Mouse (Mus musculus): ENCODE measurements around the gene Mdga2. TPM values are rescaled to one million over a fixed set of nuclear protein-coding genes. Genes with fewer than 3 reads are reported as not detected.

Gene Mdga2
- polyA plus RNA-seq, 1 experiment from 2014 or later: 0.24 TPM

- Histone ChIP-seq H3K4me3 (ENCODE audit: low read length) (no peak overlapping the region), H3K4me1 (replicated peaks; ENCODE audit: control insufficient read depth, insufficient read depth, low read length) (no peaks in the 10 kb centered on the region), H3K27me3 (ENCODE audit: control insufficient read depth, insufficient read depth, low read depth, low read length) (no peaks in the 10 kb centered on the region), H3K4me2 (ENCODE audit: low read depth, low read length) (no peak overlapping the region), H3K9me3 (ENCODE audit: control insufficient read depth, low read length) (no peaks in the 10 kb centered on the region), H3K27ac (ENCODE audit: low read length) (no peak overlapping the region), H3K9ac (ENCODE audit: low read length) (no peak overlapping the region), H3K36me3 (ENCODE audit: control insufficient read depth, insufficient read depth, low read length) (no peaks in the 10 kb centered on the region)
- 69% methylated on average over 1 of the region's 1 CpGs for WGBS
- ATAC-seq (ENCODE audit: low read depth): no peak
Measured at GRCm38 (mm10) chr12:67178155-67178554, 44.2 kb downstream of the Mdga2 start.

GRCm38 (mm10) chr12:67156569-67157237 lies 65.6 kb downstream of the Mdga2 start:
- Histone ChIP-seq H3K4me1 (replicated peaks; ENCODE audit: control insufficient read depth, insufficient read depth, low read length) (no peaks in the 10 kb centered on the region), H3K4me3 (ENCODE audit: low read length) (no peak overlapping the region), H3K9ac (ENCODE audit: low read length) (no peak overlapping the region), H3K9me3 (ENCODE audit: control insufficient read depth, low read length) (no peaks in the 10 kb centered on the region), H3K36me3 (ENCODE audit: control insufficient read depth, insufficient read depth, low read length) (no peaks in the 10 kb centered on the region), H3K27ac (ENCODE audit: low read length) (no peak overlapping the region), H3K4me2 (ENCODE audit: low read depth, low read length) (no peak overlapping the region), H3K27me3 (ENCODE audit: control insufficient read depth, insufficient read depth, low read depth, low read length) (no peaks in the 10 kb centered on the region)
- ATAC-seq (ENCODE audit: low read depth): no peak
- WGBS: 67% methylated on average over 8 of the region's 8 CpGs

- Histone ChIP-seq H3K27me3 (ENCODE audit: control insufficient read depth, insufficient read depth, low read depth, low read length) (no peaks in the 10 kb centered on the region), H3K4me1 (replicated peaks; ENCODE audit: control insufficient read depth, insufficient read depth, low read length) (no peaks in the 10 kb centered on the region), H3K4me2 (ENCODE audit: low read depth, low read length) (no peak overlapping the region), H3K9ac (ENCODE audit: low read length) (no peak overlapping the region), H3K27ac (ENCODE audit: low read length) (no peak overlapping the region), H3K36me3 (ENCODE audit: control insufficient read depth, insufficient read depth, low read length) (no peaks in the 10 kb centered on the region), H3K9me3 (ENCODE audit: control insufficient read depth, low read length) (no peaks in the 10 kb centered on the region), H3K4me3 (ENCODE audit: low read length) (no peak overlapping the region)
- WGBS: 50% methylated on average over 3 of the region's 3 CpGs
- no peak for ATAC-seq (ENCODE audit: low read depth)
Measured at GRCm38 (mm10) chr12:67153077-67153476, 69.3 kb downstream of the Mdga2 start.

- no peaks in the 10 kb centered on the region for H3K4me1 ChIP-seq (replicated peaks; ENCODE audit: control insufficient read depth, insufficient read depth, low read length)
- H3K4me2 ChIP-seq (ENCODE audit: low read depth, low read length): no peak overlapping the region
- ATAC-seq (ENCODE audit: low read depth): no peak
- no peak overlapping the region for H3K9ac ChIP-seq (ENCODE audit: low read length)
- no peaks in the 10 kb centered on the region for H3K36me3 ChIP-seq (ENCODE audit: control insufficient read depth, insufficient read depth, low read length)
- no peaks in the 10 kb centered on the region for H3K9me3 ChIP-seq (ENCODE audit: control insufficient read depth, low read length)
- 85% methylated on average over 3 of the region's 3 CpGs for WGBS
- H3K4me3 ChIP-seq (ENCODE audit: low read length): no peak overlapping the region
- no peaks in the 10 kb centered on the region for H3K27me3 ChIP-seq (ENCODE audit: control insufficient read depth, insufficient read depth, low read depth, low read length)
- no peak overlapping the region for H3K27ac ChIP-seq (ENCODE audit: low read length)
Measured at GRCm38 (mm10) chr12:67141605-67142004, 80.7 kb downstream of the Mdga2 start.

GRCm38 (mm10) chr12:67140131-67140530 lies 82.2 kb downstream of the Mdga2 start:
- Histone ChIP-seq H3K36me3 (ENCODE audit: control insufficient read depth, insufficient read depth, low read length) (no peaks in the 10 kb centered on the region), H3K27me3 (ENCODE audit: control insufficient read depth, insufficient read depth, low read depth, low read length) (no peaks in the 10 kb centered on the region), H3K4me1 (replicated peaks; ENCODE audit: control insufficient read depth, insufficient read depth, low read length) (no peaks in the 10 kb centered on the region), H3K27ac (ENCODE audit: low read length) (no peak overlapping the region), H3K4me3 (ENCODE audit: low read length) (no peak overlapping the region), H3K4me2 (ENCODE audit: low read depth, low read length) (no peak overlapping the region), H3K9ac (ENCODE audit: low read length) (no peak overlapping the region), H3K9me3 (ENCODE audit: control insufficient read depth, low read length) (no peaks in the 10 kb centered on the region)
- WGBS: 82% methylated on average over 3 of the region's 3 CpGs
- ATAC-seq (ENCODE audit: low read depth): no peak

GRCm38 (mm10) chr12:67127457-67127856 lies 94.9 kb downstream of the Mdga2 start:
- Histone ChIP-seq H3K27me3 (ENCODE audit: control insufficient read depth, insufficient read depth, low read depth, low read length) (no peaks in the 10 kb centered on the region), H3K4me1 (replicated peaks; ENCODE audit: control insufficient read depth, insufficient read depth, low read length) (no peaks in the 10 kb centered on the region), H3K36me3 (ENCODE audit: control insufficient read depth, insufficient read depth, low read length) (no peaks in the 10 kb centered on the region), H3K27ac (ENCODE audit: low read length) (no peak overlapping the region), H3K4me2 (ENCODE audit: low read depth, low read length) (no peak overlapping the region), H3K4me3 (ENCODE audit: low read length) (no peak overlapping the region), H3K9me3 (ENCODE audit: control insufficient read depth, low read length) (no peaks in the 10 kb centered on the region), H3K9ac (ENCODE audit: low read length) (no peak overlapping the region)
- ATAC-seq (ENCODE audit: low read depth): no peak
- 61% methylated on average over 2 of the region's 2 CpGs for WGBS

GRCm38 (mm10) chr12:67123874-67124273 lies 98.5 kb downstream of the Mdga2 start:
- no peaks in the 10 kb centered on the region for H3K9me3 ChIP-seq (ENCODE audit: control insufficient read depth, low read length)
- no peaks in the 10 kb centered on the region for H3K36me3 ChIP-seq (ENCODE audit: control insufficient read depth, insufficient read depth, low read length)
- ATAC-seq (ENCODE audit: low read depth): no peak
- WGBS: 33% methylated on average over 3 of the region's 3 CpGs
- H3K4me1 ChIP-seq (replicated peaks; ENCODE audit: control insufficient read depth, insufficient read depth, low read length): no peaks in the 10 kb centered on the region
- H3K27me3 ChIP-seq (ENCODE audit: control insufficient read depth, insufficient read depth, low read depth, low read length): no peaks in the 10 kb centered on the region
- no peak overlapping the region for H3K4me3 ChIP-seq (ENCODE audit: low read length)
- H3K27ac ChIP-seq (ENCODE audit: low read length): no peak overlapping the region
- no peak overlapping the region for H3K4me2 ChIP-seq (ENCODE audit: low read depth, low read length)
- no peak overlapping the region for H3K9ac ChIP-seq (ENCODE audit: low read length)

GRCm38 (mm10) chr12:67118652-67119515 lies 103.5 kb downstream of the Mdga2 start:
- ATAC-seq (ENCODE audit: low read depth): no peak
- H3K36me3 ChIP-seq (ENCODE audit: control insufficient read depth, insufficient read depth, low read length): no peaks in the 10 kb centered on the region
- H3K27me3 ChIP-seq (ENCODE audit: control insufficient read depth, insufficient read depth, low read depth, low read length): no peaks in the 10 kb centered on the region
- WGBS: 75% methylated on average over 6 of the region's 6 CpGs
- H3K4me3 ChIP-seq (ENCODE audit: low read length): no peak overlapping the region
- no peak overlapping the region for H3K4me2 ChIP-seq (ENCODE audit: low read depth, low read length)
- H3K9me3 ChIP-seq (ENCODE audit: control insufficient read depth, low read length): no peaks in the 10 kb centered on the region
- H3K4me1 ChIP-seq (replicated peaks; ENCODE audit: control insufficient read depth, insufficient read depth, low read length): no peaks in the 10 kb centered on the region
- no peak overlapping the region for H3K9ac ChIP-seq (ENCODE audit: low read length)
- H3K27ac ChIP-seq (ENCODE audit: low read length): no peak overlapping the region

GRCm38 (mm10) chr12:67104171-67104570 lies 118.2 kb downstream of the Mdga2 start:
- no peaks in the 10 kb centered on the region for H3K4me1 ChIP-seq (replicated peaks; ENCODE audit: control insufficient read depth, insufficient read depth, low read length)
- H3K9me3 ChIP-seq (ENCODE audit: control insufficient read depth, low read length): no peaks in the 10 kb centered on the region
- no peak overlapping the region for H3K9ac ChIP-seq (ENCODE audit: low read length)
- H3K27ac ChIP-seq (ENCODE audit: low read length): no peak overlapping the region
- ATAC-seq (ENCODE audit: low read depth): no peak
- no peak overlapping the region for H3K4me3 ChIP-seq (ENCODE audit: low read length)
- 66% methylated on average over 3 of the region's 3 CpGs for WGBS
- H3K36me3 ChIP-seq (ENCODE audit: control insufficient read depth, insufficient read depth, low read length): no peaks in the 10 kb centered on the region
- no peak overlapping the region for H3K4me2 ChIP-seq (ENCODE audit: low read depth, low read length)
- no peaks in the 10 kb centered on the region for H3K27me3 ChIP-seq (ENCODE audit: control insufficient read depth, insufficient read depth, low read depth, low read length)
